Mouse (Mus musculus): Measurements from ENCODE around the gene Samd4. TPM values are rescaled to one million over a fixed set of nuclear protein-coding genes. Genes with fewer than 3 reads are reported as not detected.

The Samd4 gene
- polyA plus RNA-seq, 1 experiment from 2014 or later: 2.9 TPM

DNA sequence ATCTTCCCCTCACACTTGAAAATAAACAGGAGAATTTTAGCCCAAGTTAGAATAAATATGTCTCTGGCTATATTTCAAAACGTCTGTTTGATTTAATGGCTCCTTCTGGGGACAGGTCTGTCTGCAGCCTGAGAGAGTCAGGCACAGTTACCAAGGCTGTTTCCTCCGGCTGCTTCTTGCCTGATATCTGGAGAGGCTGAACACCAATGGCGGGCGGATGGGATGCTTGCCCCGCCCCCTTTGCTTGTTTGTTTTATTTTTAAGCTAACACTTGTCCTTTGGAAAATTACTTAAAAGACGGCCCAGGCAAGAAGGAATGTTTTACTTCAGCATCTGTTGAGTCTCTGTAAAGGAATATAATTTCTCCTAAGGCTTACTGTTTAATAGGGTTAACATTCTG, 50.1 kb downstream of the Samd4 start:
- no peak overlapping the region for H3K9ac ChIP-seq (ENCODE audit: low read length)
- H3K36me3 ChIP-seq (ENCODE audit: control insufficient read depth, insufficient read depth, low read length): no peaks in the 10 kb centered on the region
- no peaks in the 10 kb centered on the region for H3K4me1 ChIP-seq (replicated peaks; ENCODE audit: control insufficient read depth, insufficient read depth, low read length)
- WGBS: 77% methylated on average over 6 of the region's 6 CpGs
- H3K4me3 ChIP-seq (ENCODE audit: low read depth, low read length): no peak overlapping the region
- H3K27me3 ChIP-seq (ENCODE audit: control insufficient read depth, insufficient read depth, low read length): no peaks in the 10 kb centered on the region
- DNase-seq (ENCODE audit: low spot score): no peak
- H3K9me3 ChIP-seq (ENCODE audit: control insufficient read depth, low read length): no peaks in the 10 kb centered on the region
- H3K4me2 ChIP-seq (ENCODE audit: low read depth, low read length, severe bottlenecking): no peak overlapping the region
- ATAC-seq (replicated peaks; ENCODE audit: low FRiP score): no peak
- no peak overlapping the region for H3K27ac ChIP-seq (ENCODE audit: low read depth, low read length)

DNA sequence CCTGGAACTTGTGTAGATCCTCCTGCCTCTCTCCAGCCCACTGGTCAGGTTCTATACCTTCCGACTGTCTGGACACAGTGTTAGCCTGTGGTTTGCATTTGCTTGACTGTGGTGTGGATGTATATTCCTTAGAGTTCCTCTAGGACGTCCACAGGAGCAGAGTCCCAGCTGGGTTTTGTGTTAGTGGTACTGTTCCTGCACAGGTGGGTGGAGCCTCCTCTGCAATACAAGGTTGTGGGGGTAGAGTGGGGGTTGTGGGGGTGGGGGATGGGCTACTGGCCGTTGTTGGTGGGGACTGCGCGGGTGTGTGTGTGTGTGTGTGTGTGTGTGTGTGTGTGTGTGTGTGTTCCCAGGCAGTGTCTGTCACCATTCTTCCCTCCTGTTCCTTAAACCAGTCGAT, 58.4 kb downstream of the Samd4 start:
- Histone ChIP-seq H3K9me3 (ENCODE audit: control insufficient read depth, low read length) (no peaks in the 10 kb centered on the region), H3K4me3 (ENCODE audit: low read depth, low read length) (no peak overlapping the region), H3K36me3 (ENCODE audit: control insufficient read depth, insufficient read depth, low read length) (no peaks in the 10 kb centered on the region), H3K27ac (ENCODE audit: low read depth, low read length) (no peak overlapping the region), H3K9ac (ENCODE audit: low read length) (no peak overlapping the region), H3K4me1 (replicated peaks; ENCODE audit: control insufficient read depth, insufficient read depth, low read length) (peaks cover 5% of the 10 kb centered on the region; the same call in 1 of the 2 replicates), H3K4me2 (ENCODE audit: low read depth, low read length, severe bottlenecking) (no peak overlapping the region), H3K27me3 (ENCODE audit: control insufficient read depth, insufficient read depth, low read length) (no peaks in the 10 kb centered on the region)
- peak; percentile 56 for DNase-seq (ENCODE audit: low spot score)
- ATAC-seq (replicated peaks; ENCODE audit: low FRiP score): peak; percentile 55; the same call in 1 of the 2 replicates
- 36% methylated on average over 6 of the region's 6 CpGs for WGBS

DNA sequence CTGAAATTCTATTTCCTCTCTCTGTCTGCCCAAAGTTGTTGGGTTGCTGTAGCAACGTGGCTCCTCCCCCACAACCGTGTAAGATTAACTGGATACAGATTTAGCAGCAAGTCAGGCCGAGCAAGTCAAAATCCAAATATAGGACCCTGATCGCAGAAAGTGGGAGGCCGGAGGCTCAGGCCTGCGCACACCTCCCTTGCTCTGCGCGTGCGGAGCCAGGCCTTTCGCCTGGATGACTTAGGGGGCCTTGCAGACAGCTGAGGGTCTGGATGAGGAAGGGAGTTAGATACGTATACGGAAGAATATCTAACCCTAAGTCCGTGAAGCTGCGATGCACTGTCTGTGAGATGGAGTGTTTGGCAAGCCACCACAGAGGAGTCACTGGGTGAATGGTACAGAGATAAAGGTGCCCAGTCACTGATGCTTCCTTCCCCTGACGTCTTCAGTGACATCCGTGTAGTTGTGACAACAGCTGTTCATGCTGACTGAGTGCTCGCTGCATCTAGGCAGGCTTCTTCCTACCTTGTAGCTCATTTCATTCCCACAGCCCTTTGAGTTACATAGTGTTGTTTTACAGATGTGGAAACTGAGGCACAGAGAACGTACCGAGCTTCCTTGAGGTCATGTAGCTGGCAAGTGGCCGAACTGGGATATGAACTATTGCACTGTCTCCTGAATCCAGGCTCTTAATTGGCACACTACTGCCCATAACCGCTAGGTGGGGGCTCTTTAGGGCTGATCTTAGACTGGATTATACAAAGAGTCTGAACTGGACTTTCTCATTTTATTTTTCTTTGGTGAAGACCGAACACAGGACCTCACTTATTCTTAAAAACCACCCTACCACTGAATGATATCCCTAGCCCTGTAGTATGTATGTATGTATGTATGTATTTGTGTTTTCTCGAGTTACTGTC, 59.5 kb downstream of the Samd4 start:
- no peaks in the 10 kb centered on the region for H3K27me3 ChIP-seq (ENCODE audit: control insufficient read depth, insufficient read depth, low read length)
- peak; percentile 64 for DNase-seq (ENCODE audit: low spot score)
- peaks cover 5% of the 10 kb centered on the region; the same call in 1 of the 2 replicates for H3K4me1 ChIP-seq (replicated peaks; ENCODE audit: control insufficient read depth, insufficient read depth, low read length)
- no peak overlapping the region for H3K4me2 ChIP-seq (ENCODE audit: low read depth, low read length, severe bottlenecking)
- ATAC-seq (replicated peaks; ENCODE audit: low FRiP score): peak; percentile 46; the same call in 1 of the 2 replicates
- H3K27ac ChIP-seq (ENCODE audit: low read depth, low read length): no peak overlapping the region
- no peaks in the 10 kb centered on the region for H3K9me3 ChIP-seq (ENCODE audit: control insufficient read depth, low read length)
- H3K4me3 ChIP-seq (ENCODE audit: low read depth, low read length): no peak overlapping the region
- H3K9ac ChIP-seq (ENCODE audit: low read length): no peak overlapping the region
- WGBS: 69% methylated on average over 23 of the region's 23 CpGs
- no peaks in the 10 kb centered on the region for H3K36me3 ChIP-seq (ENCODE audit: control insufficient read depth, insufficient read depth, low read length)

DNA sequence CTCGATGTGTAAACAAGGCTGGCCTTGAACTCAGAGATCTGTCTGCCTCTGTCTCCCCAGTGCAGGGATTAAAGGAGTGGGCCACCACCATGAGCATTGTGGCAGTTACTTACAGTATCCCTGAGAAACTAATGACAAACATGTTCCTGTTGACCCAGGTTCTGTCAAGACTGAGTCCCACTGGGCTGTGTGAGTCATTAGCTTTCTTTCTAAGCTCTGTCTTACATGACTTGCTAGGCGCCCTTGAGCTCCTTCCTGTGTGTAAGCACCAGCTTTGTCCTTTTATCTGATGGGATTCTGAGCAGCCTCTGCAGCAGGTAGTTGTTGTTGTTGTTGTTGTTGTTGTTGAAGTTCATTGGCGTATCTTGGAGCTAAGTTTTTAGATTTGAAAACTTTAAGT, 61.8 kb downstream of the Samd4 start:
- no peaks in the 10 kb centered on the region for H3K36me3 ChIP-seq (ENCODE audit: control insufficient read depth, insufficient read depth, low read length)
- peaks cover 5% of the 10 kb centered on the region; the same call in 1 of the 2 replicates for H3K4me1 ChIP-seq (replicated peaks; ENCODE audit: control insufficient read depth, insufficient read depth, low read length)
- no peak overlapping the region for H3K4me3 ChIP-seq (ENCODE audit: low read depth, low read length)
- no peaks in the 10 kb centered on the region for H3K9me3 ChIP-seq (ENCODE audit: control insufficient read depth, low read length)
- H3K9ac ChIP-seq (ENCODE audit: low read length): no peak overlapping the region
- H3K27me3 ChIP-seq (ENCODE audit: control insufficient read depth, insufficient read depth, low read length): no peaks in the 10 kb centered on the region
- DNase-seq (ENCODE audit: low spot score) (peak; percentile 29), ATAC-seq (replicated peaks; ENCODE audit: low FRiP score) (no peak)
- no peak overlapping the region for H3K4me2 ChIP-seq (ENCODE audit: low read depth, low read length, severe bottlenecking)
- 79% methylated on average over 3 of the region's 3 CpGs for WGBS
- no peak overlapping the region for H3K27ac ChIP-seq (ENCODE audit: low read depth, low read length)

DNA sequence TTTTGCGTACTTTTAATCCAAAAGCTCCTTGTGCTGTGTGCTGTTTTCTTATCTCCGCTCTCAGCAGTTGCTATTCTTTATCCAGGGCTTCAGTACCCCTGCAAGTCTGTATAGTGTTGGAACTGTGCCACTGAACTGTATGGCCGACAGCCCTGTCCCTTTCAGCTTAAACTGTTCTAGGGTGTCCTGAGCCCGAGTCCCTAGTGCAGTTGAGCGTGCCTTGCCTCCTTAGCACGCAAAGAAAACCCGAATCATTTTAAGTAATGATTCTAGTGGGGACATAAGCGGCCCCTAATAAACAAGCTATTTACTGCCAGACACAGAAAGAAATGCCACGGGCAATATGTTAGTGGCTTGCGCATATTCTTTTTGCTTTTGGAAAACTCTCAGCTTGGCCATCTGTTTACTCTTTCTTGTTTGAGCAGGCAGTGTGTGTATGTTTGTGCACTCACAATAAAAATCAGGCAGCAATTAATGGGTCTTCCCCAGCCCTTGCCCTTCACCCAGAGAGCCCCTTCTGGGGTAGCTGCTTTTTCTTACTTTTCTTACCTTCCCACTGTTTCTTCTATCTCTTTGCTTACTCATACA, 63.3 kb downstream of the Samd4 start:
- H3K4me3 ChIP-seq (ENCODE audit: low read depth, low read length): no peak overlapping the region
- no peak overlapping the region for H3K4me2 ChIP-seq (ENCODE audit: low read depth, low read length, severe bottlenecking)
- H3K4me1 ChIP-seq (replicated peaks; ENCODE audit: control insufficient read depth, insufficient read depth, low read length): peaks cover 4% of the 10 kb centered on the region; the same call in 1 of the 2 replicates
- no peaks in the 10 kb centered on the region for H3K36me3 ChIP-seq (ENCODE audit: control insufficient read depth, insufficient read depth, low read length)
- DNase-seq (ENCODE audit: low spot score) (peak; percentile 30), ATAC-seq (replicated peaks; ENCODE audit: low FRiP score) (no peak)
- H3K27ac ChIP-seq (ENCODE audit: low read depth, low read length): no peak overlapping the region
- H3K27me3 ChIP-seq (ENCODE audit: control insufficient read depth, insufficient read depth, low read length): no peaks in the 10 kb centered on the region
- no peaks in the 10 kb centered on the region for H3K9me3 ChIP-seq (ENCODE audit: control insufficient read depth, low read length)
- no peak overlapping the region for H3K9ac ChIP-seq (ENCODE audit: low read length)
- 84% methylated on average over 10 of the region's 10 CpGs for WGBS

DNA sequence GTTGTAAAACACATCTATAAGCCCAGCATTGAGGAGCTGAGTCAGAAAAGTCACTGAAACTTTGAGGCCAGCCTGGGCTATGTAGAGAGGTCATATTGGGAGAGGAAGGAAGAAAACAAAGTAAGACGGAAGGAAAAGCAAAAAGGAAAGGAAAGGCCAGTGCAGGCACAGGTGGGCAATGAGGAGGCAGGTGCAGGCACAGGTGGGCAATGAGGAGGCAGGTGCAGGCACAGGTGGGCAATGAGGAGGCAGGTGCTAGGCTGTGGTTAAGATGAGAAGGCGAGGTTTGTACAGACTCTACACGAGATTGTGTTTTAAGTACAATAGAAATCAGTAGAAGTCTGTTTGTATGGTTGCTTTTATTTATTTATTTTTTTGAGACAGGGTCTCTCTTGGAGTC, 65.0 kb downstream of the Samd4 start:
- Histone ChIP-seq H3K36me3 (ENCODE audit: control insufficient read depth, insufficient read depth, low read length) (no peaks in the 10 kb centered on the region), H3K27ac (ENCODE audit: low read depth, low read length) (no peak overlapping the region), H3K27me3 (ENCODE audit: control insufficient read depth, insufficient read depth, low read length) (no peaks in the 10 kb centered on the region), H3K9me3 (ENCODE audit: control insufficient read depth, low read length) (no peaks in the 10 kb centered on the region), H3K4me3 (ENCODE audit: low read depth, low read length) (no peak overlapping the region), H3K4me1 (replicated peaks; ENCODE audit: control insufficient read depth, insufficient read depth, low read length) (no peaks in the 10 kb centered on the region), H3K4me2 (ENCODE audit: low read depth, low read length, severe bottlenecking) (no peak overlapping the region), H3K9ac (ENCODE audit: low read length) (no peak overlapping the region)
- 93% methylated on average over 3 of the region's 3 CpGs for WGBS
- DNase-seq (ENCODE audit: low spot score) (no peak), ATAC-seq (replicated peaks; ENCODE audit: low FRiP score) (no peak)

DNA sequence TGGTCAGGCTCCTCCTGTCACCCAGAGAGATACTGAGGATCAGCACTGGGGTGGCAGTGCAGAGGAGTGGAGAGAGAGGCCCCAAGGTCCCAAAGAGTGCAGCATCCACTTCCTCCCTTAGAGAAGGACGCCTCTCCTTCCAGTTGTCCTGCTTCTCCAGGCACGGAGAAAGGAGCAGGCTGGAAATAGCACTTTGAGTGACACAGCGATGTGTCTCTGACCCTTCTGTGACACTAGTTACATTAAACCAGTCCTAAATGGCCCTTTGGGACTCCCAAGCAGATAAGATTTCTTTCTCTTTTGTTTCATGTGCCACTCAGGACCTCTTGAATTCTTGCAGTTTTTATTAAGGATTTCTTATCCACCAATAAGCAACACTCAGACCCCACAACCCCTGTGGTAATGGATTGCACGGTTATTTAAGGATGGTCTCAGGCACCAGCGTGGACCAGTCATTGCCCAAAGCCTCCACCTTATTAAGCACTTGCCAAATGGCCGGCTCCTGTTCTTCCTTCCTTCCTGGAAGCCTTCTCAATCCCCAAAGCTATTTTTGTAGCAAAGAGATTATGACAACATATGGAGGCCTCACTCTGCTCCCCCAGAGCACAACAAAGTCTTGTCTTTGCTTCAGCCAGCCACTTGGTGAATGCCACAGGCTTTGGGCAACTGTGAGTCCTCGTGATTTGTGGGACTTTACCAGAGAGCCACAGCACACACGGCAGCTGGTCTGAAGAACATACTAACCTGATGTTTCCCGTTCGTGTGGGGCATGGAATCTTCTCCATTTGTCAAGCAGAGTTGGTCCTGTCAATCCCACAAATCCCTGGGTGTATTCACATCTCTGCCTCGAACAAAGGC, 68.1 kb downstream of the Samd4 start:
- no peaks in the 10 kb centered on the region for H3K36me3 ChIP-seq (ENCODE audit: control insufficient read depth, insufficient read depth, low read length)
- no peak overlapping the region for H3K4me2 ChIP-seq (ENCODE audit: low read depth, low read length, severe bottlenecking)
- H3K4me1 ChIP-seq (replicated peaks; ENCODE audit: control insufficient read depth, insufficient read depth, low read length): peaks cover 2% of the 10 kb centered on the region; the same call in 1 of the 2 replicates
- H3K27ac ChIP-seq (ENCODE audit: low read depth, low read length): no peak overlapping the region
- H3K9me3 ChIP-seq (ENCODE audit: control insufficient read depth, low read length): no peaks in the 10 kb centered on the region
- ATAC-seq (replicated peaks; ENCODE audit: low FRiP score) (no peak), DNase-seq (ENCODE audit: low spot score) (peak; percentile 28)
- no peak overlapping the region for H3K4me3 ChIP-seq (ENCODE audit: low read depth, low read length)
- WGBS: 75% methylated on average over 11 of the region's 11 CpGs
- no peaks in the 10 kb centered on the region for H3K27me3 ChIP-seq (ENCODE audit: control insufficient read depth, insufficient read depth, low read length)
- H3K9ac ChIP-seq (ENCODE audit: low read length): no peak overlapping the region

DNA sequence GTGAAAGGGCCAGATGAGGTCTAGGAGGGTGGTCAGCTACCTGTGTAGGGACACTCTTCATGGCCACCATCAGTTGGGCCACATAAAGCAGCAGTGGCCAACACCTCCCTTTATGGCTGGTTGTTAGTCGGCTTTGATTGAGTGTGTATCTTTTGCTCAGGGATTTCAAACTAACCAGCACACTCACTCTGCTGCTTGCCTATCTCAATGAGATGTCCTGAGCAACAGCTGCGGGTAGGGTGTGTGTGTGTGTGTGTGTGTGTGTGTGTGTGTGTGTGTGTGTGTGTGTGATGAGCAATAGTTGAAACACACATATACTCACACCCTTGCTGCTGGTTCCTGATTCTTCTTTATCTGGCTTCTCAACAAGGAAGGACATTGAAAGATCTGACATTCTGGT, 69.6 kb downstream of the Samd4 start:
- Histone ChIP-seq H3K9me3 (ENCODE audit: control insufficient read depth, low read length) (no peaks in the 10 kb centered on the region), H3K4me2 (ENCODE audit: low read depth, low read length, severe bottlenecking) (no peak overlapping the region), H3K36me3 (ENCODE audit: control insufficient read depth, insufficient read depth, low read length) (no peaks in the 10 kb centered on the region), H3K4me1 (replicated peaks; ENCODE audit: control insufficient read depth, insufficient read depth, low read length) (peaks cover 2% of the 10 kb centered on the region; the same call in 1 of the 2 replicates), H3K9ac (ENCODE audit: low read length) (no peak overlapping the region), H3K4me3 (ENCODE audit: low read depth, low read length) (no peak overlapping the region), H3K27me3 (ENCODE audit: control insufficient read depth, insufficient read depth, low read length) (no peaks in the 10 kb centered on the region), H3K27ac (ENCODE audit: low read depth, low read length) (no peak overlapping the region)
- DNase-seq (ENCODE audit: low spot score) (peak; percentile 19), ATAC-seq (replicated peaks; ENCODE audit: low FRiP score) (no peak)
- 85% methylated on average over 2 of the region's 2 CpGs for WGBS
